Mouse (Mus musculus): ENCODE data around the gene Ssmem1.

Ssmem1 gene

DNA sequence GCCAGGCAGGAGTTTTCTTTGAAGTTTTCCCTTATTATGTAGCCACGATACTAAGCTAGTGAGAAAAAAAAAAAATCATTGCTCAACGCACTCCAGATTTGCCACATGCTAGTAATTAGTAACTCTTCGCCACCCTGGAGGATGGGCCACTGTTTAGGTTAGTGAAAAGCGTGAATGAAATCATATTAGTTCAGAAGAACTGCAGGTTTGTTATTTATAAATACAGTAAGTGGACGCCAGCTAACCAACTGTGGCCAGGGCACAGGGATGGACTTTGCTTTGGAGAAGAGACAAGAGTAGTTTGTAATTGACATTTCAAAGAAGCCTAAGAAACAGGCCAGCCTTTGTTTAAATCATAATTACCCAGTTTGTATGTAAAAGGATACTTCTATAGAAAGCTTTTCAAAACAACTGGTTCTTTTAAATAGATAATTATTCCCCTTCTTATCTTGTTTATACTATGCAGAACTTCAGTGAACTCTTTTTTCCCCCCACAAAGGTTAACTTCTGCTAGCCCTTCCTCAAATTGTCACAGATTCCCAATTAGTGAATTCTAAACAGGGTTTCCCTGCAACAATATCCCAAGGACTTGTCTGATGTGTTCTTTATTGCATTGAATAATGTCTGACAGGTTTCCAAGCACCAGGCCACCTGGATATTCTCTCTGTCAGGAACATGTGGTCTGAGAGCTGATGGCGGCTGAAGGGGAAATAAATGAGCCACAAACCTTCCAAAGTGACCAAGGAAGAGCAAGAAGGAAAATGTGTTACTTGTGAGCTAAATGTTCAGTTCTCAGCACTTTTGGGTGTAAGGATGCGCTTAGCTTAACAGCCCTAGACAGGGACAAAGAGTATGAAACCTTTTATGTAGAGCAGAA, 16.0 kb downstream of the Ssmem1 start:
- no peak for DNase-seq (ENCODE audit: low read depth, low spot score)

DNA sequence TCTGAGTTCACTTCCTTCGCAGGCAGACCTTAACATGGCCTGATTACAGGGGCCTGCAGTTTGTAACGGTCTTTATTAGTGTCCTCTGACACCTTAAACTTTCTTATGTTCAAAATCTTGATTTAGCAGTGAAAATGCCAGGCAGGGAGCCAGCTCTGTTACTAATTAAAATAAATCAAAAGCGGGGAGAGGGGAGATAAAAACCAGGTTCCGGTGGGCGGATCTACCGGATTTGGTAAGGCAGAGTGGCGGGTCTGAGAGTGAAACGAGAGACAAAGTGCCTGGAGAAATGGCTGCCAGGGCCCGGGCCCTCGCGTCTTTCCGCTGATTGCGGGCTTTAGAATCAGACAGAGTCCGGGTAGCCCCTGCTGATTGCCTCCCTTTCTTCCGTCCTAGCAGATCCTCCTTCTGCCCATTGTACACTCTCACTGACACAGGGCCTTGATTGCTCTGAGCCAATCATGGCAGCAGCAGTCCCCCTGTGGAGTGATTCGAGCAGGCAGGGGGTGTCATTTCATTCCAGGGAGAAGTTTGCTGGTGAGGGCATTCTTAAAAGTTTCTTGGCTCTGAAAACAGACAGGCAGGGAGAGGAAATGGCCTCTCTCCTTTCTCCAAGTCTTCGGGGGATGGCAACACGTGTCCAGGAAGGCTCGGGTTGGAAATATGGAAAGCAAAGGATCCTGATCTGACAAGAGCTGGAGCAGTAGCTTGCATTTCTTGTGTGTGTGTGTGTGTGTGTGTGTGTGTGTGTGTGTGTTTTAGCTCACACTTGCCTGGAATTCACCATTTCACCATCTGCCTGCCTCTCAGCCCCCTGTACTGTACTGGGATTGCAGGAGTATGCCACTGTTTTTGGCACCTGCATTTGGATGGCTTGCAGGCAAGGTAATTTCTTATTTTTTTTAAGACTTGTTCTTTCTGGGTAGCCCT, 17.2 kb downstream of the Ssmem1 start:
- DNase-seq (ENCODE audit: low read depth, low spot score): no peak

DNA sequence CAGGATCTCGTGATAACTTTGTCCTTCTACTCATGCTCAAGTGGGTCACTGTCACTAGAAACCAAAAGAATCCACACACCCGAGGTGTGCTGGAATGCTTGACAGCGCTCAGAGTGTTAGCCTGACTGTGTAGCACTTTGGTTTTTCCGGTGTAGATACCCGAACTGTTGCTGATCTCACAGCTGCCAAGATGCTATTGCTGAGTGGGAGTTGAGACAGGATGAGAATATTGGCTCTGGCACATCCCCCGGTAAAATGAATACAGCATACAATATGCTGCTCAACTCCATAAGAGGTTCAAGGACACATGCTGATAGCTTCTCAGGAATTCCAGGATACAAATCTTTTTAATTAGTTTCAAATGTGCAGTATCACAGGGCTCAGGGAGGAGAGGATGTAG, 19.2 kb downstream of the Ssmem1 start:
- no peak for DNase-seq (ENCODE audit: low read depth, low spot score)

DNA sequence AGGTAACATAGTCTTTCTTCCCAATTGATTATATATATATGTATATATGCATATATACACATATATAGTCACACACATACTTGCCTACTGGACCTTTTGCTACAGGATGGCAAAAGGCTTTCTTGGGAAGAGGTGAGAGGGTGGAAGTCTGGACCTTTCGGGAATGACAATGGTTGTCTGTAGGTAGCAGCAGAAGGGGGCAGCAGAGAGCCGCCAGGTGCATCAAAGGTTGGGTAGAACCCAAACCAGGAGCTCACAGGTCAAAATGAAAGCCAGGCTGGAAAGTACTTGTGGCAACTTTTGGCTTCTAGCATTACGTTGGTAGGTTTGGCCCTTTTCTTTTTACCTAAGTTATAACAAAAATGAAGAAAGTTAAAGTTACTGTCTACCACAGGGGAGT, 25.7 kb downstream of the Ssmem1 start:
- peak; percentile 55 for DNase-seq (ENCODE audit: low read depth, low spot score)

DNA sequence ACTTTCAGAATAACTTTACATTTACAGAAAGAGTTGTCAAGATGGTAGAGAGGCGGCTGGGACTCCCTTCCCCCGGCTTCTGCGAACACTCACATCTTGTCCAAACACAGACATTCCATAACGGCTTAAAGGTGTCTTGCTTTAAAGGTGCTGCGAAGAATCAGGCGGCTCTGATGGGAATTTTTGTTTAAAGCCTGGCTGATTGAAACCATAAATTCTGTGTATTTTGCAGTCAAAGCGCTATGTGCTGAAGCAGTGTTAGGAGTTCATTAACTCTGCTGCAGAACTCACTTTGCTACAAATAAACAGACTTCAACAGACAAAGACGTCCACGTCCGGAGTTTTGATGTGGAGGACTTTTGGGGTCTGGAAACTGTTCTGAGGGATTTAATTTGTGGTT, 28.6 kb downstream of the Ssmem1 start:
- no peak for DNase-seq (ENCODE audit: low read depth, low spot score)

DNA sequence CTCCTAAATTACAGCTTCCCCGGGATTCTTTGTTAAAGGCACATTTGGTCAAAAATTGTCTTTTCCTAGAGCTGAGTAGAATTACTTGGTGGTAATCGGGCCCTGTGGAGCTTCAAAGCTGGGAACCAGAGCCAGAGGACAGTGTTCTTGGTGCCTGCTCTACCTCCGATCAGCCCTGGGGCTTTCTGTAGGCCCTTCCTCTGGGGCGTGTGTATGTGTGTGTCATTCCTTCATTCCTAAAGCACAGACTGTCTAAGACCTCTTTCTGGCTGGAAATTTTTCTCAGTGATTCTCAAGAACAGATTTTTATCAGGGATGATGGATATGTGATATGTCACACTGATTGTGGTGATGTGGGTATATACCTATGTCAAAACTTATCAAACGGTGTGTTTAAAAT, 29.2 kb downstream of the Ssmem1 start:
- no peak for DNase-seq (ENCODE audit: low read depth, low spot score)

DNA sequence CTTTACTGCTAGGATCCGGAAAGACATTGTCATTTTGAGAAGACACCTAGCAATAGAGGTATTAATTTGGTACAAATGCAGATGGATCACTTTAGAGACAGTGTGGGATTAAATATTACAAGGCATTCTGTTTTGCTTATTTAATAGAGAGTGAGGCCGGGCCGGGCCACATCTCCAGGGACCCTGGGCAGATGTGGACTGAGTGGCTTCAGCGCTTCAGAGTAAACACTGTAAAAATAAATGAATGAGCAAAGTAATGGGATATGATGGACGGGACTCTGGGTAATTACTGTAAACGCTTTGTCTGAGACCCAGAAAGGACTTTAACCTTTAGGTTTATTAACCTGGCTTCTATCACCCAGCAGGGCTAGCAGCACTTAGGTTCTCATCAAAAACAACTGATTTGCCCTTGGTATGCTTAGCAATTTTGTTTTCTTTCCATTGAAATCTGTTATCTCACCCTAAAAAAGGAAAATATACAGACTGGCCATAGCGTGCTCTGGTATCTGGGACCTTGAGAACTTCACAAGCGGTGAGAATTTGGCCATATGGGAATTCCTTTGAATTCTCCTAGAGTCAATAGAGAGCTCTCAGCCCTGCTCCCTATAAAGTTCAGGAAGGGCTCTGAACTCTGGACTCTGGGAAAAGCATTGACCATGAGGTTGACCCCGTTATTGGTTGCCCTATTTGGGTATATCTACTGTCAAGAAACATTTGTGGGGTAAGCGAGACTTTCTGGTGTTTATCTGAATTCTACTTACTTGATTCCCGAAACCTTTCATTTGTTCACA, 31.6 kb downstream of the Ssmem1 start, which contains the start of gene Cpa2:
TSS of gene Cpa2 (plus strand) at position 574 of the 791 bp plus-strand sequence.
- DNase-seq (ENCODE audit: low read depth, low spot score): no peak

DNA sequence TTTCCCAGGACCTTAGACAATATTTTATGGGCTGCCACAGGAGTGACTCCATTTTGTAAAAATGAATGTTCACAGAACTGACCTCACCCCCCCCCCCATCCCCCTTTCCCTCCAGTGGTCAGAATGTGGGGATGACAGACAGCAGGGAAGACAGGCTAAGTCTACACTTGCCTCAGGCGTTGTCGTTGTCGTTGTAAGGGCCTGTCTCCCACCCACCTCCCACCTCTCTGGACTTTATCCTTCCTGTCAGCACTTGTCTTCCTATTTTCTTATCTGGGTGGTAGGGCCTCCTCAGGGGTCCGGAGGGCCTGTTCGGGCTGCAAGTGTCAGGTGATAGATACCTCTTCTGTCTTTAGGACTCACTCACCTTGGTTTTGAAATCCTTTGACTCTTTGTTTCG, 32.6 kb downstream of the Ssmem1 start:
- no peak for DNase-seq (ENCODE audit: low read depth, low spot score)

DNA sequence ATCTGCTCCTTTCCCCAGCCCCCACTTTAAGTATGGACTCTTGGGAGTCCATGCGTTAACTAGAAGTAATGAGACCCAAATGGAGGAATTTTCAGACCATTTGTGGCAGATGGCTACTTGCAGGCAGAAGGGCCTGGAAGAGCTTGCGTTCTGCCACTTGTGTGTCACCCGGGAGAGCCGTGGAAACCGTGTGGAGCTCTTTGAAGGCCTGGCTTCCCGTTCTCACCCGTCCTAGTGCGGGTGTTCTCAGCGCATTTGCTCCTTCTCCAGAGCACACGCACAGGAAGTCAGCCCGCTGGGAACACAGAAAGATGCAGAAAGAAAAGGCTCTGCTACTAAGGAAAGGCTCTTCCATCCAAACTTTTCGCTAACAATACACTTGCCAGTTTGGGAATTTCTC, 33.4 kb downstream of the Ssmem1 start:
- DNase-seq (ENCODE audit: low read depth, low spot score): no peak

DNA sequence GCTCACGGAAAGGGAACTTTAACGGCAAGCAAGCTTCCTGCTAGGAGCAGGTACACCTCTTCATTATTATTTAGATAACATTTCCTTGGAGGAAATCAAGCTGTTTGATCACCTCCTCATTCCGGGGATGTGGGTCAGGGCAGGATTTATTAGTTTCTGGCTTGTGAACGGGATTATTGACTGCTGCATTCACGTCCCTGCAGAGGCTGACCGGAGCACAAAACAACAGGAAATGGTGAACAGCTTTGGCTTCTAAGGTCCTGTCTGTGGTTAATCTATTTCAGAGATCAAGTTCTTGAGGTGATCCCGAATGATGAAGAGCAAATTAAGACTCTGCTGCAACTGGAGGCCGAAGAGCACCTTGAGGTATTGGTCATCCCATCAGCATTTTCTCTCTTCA, 34.2 kb downstream of the Ssmem1 start:
- DNase-seq (ENCODE audit: low read depth, low spot score): no peak

DNA sequence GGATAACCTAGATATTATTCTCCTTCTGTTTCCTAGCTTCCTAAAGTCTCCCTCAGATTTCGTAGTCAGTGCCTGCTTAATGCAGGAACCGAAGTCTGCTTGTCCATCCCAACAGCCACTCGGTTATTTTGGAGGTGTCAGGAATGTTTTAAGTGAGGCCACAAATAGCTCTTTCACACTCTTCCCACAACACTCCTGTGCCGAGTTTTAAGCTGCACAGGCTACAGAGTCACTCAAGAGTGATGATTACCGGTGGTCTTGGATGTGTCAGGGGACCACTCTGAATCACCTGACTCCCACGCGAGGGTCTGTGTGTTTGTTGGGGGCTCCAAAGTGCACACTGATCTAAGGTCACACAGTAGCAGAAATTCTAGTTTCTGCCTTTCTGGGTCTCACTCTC, 36.0 kb downstream of the Ssmem1 start:
- DNase-seq (ENCODE audit: low read depth, low spot score): no peak

DNA sequence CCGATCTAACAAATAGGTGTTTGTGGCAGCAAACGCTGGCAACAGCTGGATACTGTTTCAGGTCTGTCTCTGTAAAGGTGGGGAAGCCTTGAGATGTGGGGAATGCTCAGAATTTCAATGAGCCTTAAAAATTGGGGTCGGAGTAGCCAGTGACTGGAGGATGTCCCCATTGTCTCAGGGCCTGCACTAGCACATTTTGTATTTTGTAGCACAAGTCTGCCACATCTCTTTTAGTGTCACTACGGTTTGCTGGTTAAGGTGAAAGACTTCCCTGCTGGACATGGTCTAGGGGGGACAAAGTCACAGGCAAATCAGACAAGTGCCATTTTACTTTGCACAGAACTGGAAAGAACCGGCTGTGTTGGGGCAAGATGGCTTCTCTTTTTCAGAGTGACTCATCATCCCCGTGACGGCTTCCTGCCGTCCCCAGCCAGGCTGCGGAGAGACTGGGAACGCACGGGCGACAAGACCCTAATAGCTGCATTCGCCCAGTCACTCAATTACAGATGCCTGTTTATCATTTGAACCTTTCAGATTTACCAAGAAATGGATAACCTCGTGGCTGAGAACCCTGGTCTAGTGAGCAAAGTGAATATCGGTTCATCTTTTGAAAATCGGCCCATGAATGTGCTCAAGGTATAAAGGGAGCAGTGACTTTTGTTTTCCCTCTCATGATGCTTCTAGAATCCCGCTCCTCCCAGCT, 37.1 kb downstream of the Ssmem1 start:
- peak; percentile 44 for DNase-seq (ENCODE audit: low read depth, low spot score)

DNA sequence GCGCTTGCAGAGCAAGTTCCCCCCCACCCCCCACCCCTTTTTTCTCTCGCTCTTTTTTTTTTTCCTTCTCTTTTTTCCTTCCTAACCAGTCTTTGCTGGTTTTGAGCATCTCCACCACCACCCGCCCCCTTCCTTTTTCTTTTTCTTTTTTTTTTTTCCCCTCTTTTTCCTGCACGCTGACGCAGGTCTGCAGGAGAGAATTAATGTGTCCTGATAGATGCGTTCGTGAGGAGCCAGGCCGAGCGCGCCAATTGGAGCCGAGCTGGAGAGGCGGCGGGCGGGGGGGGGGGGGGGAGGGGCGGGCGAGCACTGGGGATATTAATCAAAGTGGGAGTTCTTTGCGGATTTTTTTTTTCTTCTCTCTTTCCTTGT, 37.6 kb downstream of the Ssmem1 start:
- DNase-seq (ENCODE audit: low read depth, low spot score): no peak

DNA sequence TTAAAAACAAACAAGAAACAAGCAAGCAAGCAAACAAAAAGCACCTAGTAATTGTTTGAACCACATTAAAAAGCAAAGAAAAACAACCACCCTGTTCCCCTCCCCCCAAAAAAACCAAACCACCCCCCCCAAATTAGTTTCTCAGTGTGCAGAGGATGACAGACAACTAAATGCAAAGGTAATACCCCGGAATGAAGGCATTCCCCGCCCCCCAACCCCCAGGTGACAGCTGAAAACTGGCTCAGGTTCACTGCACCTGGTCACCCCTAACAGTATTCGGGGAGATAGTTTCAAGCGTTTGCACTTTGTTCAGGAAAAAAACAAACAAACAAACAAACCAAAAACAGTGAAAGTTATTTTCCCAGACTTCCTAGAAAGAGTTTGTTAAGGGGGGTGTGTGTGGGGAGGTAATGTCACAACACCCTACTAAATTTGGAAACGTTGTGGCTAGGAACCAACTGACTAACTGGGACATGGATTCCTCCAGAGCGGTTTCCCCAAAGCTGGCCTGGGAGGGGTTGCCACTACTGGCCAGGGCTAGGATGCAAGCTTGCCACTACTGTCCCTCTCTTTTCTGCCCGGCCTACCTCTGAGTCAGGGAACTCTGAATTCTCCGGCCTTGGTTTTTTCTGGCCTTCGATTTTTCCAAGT, 38.1 kb downstream of the Ssmem1 start:
- peak; percentile 55 for DNase-seq (ENCODE audit: low read depth, low spot score)

DNA sequence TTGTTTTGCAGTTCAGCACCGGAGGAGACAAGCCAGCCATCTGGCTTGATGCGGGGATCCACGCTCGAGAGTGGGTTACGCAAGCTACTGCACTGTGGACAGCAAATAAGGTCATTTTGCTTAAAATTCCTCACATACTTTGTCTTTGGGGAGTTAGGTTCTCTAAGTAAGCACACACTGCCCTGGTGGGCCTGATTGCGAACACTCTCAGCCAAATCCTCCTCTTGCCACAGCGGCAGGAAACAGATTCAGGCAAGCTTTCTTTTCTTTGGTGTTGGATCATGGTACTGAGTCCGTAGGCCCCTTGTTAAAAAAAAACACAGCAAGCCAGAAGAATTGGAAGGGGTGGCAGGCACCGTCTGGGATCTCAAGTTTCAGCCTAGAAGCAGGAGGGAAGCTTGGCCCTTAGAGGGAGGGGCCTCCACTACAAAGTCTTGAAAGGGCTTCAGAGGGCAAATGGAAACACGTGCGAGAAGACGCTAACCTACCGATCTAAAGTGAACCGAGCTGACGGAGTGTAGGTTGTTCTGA, 39.6 kb downstream of the Ssmem1 start:
- DNase-seq (ENCODE audit: low read depth, low spot score): no peak

DNA sequence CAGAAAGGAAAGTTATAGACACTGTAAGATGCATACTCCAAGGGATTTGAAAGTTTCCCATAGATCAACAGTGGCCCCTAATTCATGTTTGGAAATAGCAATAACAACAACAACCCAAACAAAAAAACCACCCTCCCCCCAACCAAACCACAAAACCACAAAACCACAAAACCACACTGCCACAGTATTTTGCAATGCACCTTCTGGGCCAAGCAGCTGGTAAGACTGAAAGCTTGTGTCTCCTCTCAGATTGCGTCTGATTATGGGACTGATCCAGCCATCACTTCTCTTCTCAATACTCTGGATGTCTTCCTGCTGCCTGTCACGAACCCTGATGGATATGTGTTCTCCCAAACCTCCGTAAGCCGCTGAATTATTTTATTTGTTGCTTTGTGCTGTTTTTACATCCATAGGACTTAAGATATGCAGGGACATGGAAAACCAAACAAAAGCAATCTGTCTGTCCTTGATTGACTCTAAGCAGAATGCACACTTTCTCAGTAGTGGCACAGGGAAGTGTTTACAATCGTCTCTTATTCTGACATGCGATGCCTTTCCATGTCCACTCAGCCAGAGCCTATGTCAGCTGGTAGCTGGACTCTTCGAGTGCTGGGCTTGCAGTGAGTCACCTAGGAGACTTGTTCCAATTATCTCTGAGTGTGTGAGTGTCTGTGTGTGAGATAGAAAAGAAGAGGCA, 41.0 kb downstream of the Ssmem1 start:
- peak; percentile 37 for DNase-seq (ENCODE audit: low read depth, low spot score)

DNA sequence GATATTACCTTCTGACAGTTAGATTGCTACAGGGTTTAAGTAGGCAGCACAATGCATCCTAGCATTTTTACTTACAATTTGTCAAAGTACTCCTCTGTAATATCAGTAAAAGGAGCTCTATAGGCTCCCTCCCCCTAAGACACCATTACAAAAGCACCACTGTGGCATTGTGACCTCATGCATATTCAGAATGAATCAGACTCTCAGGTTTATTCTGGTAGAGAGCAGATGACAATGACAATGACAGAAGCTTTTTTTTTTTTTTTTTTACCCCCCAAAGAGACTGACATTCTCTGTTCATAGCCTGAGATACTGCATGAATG, 41.5 kb downstream of the Ssmem1 start:
- no peak for DNase-seq (ENCODE audit: low read depth, low spot score)

DNA sequence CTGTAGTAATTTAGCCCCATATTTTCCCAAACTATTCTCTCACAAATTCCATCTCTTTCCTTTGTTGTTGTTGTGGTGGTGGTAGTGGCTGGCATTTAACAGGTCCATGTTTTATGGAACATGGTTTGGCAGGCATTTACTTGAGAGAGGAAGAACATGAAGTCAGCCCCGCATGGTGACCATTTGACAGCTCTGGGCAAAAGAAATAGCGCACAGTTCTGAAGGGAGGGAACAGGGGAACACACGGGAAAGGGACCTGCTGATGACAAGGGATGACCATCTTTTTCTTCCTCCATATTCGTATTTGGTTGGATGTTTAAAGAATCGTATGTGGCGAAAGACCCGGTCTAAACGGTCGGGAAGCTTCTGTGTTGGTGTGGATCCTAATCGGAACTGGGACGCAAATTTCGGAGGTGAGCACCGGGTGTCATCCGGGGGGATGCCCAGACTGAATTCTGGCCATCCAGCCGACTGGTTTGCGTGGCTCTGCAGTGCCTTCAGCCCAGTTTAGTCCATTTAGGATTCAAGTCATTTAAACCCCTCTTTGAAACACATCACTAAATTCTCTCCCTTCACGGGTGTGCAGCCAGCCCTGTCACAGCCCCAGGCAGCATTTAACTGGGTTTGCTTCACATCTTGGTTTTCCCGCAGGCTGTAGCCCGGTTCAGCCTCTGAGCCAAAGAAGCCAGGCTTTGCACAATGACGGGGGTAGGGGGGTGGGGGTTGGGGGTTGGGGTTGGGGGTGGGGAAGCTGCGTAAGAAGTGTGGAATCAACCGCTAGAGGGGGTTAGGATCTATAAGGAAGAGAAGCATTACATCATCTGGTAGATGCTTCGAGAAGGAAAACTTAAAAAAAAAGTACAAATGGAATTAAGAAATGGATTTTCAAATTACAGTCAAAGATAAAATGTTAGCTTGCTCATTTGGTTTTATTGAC, 42.3 kb downstream of the Ssmem1 start:
- DNase-seq (ENCODE audit: low read depth, low spot score): no peak

DNA sequence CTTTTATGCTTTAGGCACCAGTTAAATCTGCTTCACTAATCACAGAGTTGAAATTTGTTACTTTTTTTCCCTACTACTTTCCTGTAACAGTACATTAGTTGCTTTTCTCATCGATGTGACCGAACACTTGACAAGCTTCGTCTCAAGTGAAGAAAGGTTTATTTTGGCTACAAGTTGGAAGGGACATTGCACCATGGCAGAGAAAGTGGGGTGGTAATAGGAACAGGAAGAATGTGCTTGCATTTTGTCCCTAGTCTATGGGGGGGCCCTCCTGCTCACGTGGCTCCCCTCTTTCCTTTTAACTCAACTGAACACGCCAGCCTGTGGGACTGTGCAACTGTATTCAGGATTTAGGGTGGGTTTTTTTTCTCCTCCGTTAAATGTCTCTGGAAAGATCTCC, 43.0 kb downstream of the Ssmem1 start:
- no peak for DNase-seq (ENCODE audit: low read depth, low spot score)

Data from A20 (cell line).